Mouse (Mus musculus) v-Abl transformed pro-B cells (cell line): ENCODE measurements around the gene Prdx3.

Experiments
- in situ Hi-C, 2 experiments: fragments of 400-800 bp; cut with MboI; formaldehyde crosslinking; loops; one replicate each; pipeline ENCODE4 v1.15.1; 2025; ENCODE audit not compliant: unreplicated experiment in 2 of 2

The Prdx3 gene

DNA sequence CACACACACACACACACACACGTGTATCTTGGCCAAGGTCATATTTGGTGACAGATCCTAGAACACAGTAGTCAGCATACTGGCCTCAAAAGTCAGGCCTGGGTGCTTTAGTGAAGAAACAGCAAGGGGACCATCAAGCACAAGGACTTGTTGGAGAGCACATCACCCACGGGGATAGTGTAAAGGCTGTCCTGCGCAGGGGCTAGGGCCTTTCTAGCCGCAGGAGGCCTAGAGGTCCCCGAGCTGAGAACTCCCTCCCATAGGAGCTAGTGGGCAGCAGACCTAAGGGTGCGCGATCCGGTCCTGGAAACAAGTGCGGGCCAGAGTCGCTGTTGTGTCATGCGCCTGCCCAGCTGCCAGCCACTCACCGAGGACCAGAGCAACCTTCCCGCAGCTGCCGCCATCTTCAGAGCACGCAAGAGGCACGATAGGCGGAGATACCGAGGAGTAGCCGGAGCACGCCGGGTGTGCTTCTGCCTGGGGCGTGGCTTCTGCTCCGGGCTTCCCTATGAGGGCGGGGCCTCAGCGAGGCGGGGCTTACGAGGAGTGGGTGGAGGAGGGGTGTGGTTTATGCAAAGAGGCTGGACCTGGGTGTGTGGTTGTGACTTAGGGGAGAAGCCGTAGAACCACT, at the start of gene Prdx3:
Prdx3 (minus strand) TSS at position 493 of the 631 bp plus-strand sequence.
- in situ Hi-C loops: no loop called here

DNA sequence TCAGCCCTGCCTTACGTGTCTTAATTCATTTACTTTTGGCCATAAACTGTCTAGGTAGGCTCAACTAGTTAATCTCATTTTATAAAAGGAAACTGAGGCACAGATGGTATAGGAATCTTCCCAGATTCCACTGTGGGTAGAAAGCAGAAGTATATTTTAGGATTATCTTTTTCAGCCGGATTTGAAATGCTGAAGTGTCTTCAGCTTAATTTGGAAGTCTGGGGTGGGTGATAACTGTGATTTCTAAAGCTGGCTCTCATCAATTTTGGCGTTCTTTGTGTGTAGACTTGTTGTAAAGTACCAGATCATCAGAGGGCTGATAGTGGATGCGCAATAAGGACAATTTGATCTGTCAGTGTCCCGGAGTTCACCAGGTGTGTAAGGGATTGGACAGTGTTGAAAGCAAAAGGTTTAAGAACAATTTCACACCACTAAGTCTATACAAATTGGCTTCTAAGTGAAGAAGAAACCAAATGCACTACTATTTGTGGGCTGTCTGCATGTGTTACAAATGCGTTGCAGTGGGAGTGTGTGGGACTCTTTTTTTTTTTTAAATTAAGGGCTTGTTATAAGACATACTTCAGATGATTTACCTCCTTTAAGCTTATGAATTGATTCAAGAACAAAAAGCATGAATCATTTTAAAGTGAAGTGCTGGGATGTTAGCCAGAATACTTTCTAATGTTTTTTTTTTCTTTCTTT, 42.7 kb upstream of the Prdx3 start:
- in situ Hi-C loops: no loop called here

DNA sequence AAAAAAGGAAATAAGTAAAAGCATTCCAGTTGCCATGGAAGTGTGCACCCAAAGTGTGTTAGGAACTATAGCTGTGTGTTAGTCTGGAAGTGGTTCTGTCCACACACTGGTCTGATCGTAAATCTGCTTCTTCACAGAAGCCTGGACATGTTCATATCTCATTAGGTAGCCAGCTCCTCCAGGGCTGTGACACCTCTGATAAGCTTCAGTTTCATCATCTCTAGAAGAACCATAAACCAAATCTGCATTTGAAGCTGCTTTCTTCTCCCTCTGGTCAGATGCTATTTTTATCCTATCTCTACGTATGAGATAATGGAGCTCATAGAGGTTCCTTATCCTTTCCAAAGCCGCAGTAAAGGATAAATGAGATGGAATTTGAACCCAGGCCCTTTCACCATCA, 41.5 kb upstream of the Prdx3 start:
- in situ Hi-C loops: no loop called here

DNA sequence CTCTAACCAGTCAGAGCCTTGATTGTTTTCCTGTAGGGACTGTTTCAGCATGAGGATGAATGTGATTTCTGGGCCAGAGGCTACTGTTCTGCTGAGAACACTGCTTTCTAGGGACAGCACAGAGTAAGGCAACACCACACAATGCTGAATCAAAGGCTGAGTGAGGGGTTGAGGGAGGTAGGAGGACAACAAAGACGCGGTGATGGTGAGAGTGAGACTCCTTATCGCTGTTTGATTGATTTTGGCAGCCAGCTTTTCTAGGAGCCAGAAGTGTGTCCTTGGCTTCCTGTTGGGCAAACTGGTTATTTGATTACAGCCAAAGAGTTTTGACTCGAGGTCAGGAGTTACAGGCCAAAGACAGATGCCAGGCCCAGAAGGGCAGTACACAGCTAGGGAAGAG, 40.9 kb upstream of the Prdx3 start:
- in situ Hi-C loops: no loop called here

DNA sequence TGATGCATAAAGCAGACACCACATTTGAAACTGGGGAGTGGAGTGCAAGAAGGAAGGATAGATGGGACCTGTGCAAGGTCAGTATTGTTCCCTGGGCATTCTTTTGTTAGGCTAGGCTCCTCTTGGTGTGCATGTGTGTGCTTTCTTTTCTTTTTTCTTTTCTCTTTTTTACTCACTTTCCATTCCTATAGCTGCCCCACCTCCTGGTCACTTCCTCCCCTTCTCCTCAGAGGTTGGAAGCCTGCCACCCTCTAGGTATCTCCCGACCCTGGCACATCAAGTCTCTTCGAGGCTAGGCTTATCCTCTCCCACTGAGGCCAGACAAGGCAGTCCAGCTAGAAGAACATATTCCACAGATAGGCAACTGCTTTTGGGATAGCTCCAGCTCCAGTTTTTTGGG, 37.3 kb upstream of the Prdx3 start:
- in situ Hi-C loops: no loop called here

DNA sequence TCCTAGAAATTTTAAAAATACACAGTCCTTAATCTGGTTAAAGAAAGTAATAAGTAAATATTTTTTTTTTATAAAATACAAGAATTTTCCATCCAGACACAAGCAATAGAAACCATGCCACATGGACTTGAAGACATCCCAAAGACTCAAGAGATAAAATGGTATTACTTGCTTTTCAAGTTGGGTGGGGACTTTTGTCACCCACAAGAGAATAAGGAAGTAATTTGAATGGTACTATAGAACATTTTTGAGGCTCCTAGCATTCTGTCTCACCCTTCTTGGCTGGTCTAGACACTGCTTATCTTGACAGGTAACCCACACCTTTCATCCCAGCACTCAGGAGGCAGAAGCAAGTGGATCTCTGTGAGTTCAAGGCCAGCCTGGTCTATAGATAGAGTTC, 35.9 kb upstream of the Prdx3 start:
- in situ Hi-C loops: no loop called here

DNA sequence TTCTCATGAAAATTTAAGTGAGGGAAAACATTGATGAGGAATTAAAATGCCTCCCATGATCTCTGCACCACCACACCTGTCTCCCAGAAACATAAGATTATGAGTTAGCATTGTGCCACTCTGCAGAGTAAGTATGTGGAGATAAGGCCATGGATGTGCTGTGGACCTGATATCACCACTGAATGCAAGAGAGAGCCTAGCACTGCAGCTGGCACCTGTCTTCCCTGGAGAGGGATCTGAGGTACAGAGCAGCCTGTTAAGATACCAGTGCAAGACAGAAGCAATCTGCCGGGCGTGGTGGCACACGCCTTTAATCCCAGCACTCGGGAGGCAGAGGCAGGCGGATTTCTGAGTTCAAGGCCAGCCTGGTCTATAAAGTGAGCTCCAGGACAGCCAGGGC, 31.1 kb upstream of the Prdx3 start:
- in situ Hi-C loops: no loop called here

DNA sequence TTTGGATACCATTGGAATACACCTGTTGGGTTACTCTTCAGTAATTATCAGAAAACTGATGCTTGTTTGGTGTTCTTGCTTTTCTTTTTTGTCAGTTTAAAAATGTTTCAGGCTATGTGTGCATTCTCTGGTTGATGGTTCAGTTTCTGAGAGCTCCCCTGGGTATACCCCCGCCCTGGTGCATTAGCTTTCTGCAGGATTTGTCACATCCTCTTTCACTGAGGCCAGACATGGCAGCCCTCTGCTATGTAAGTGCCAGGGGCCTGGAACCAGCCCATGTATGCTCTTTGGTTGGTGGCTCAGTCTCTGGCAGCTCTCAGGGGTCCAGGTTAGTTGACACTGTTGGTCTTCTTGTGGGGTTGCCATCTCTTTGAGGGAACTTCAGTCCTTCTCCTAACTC, 29.6 kb upstream of the Prdx3 start:
- in situ Hi-C loops: no loop called here

DNA sequence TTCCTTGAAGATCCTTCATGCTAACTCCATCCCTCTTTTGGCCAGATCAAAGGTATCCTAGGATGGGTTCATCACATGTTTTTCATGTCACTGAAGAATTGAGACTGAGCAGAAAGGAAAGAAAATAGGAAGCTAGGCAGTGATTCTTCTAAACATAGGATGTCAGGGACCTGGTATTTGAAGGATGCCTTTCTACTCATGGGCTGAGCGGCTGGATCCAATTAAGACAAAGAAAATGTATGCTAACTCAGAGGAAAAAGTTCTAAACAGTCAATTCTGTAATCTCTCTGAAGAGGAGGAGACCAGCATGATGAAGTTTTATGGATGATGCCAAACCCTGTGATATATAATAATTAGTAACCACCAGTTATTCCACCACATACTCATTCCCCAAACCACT, 28.8 kb upstream of the Prdx3 start:
- in situ Hi-C loops: no loop called here

DNA sequence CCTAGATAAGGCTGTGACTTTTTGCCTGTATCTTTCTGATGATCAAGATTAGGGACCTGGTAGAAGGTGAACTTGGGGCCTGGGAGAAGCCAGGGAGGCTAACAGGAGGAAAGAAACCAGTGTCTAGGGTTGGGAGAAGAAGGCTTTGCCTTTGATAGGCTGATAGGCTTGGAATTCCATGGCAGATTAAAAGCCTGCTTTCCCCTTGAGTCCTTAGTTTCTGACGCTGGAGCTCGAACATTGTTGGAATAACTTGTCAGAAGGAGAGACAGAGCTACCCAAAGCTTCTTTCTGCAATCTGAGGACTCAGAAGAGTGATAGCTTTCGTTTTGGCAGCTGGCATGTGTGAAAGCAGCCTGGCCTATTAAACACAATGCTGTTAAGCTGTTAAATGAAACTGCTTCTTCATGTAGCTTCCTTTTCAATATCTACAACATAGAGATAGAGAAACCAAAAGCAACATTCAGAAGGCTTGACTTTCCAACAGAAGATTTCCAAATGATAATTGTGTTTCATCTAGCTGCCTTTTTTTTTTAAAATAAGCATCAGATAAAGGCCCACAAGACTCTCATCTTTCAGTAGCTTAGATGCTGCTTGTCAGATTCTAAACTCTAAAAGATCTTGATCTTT, 21.0 kb upstream of the Prdx3 start:
- in situ Hi-C loops: loop anchor here (10.0 kb wide), 1 partner anchor 49 kb away; no protein-coding TSS in a partner anchor

DNA sequence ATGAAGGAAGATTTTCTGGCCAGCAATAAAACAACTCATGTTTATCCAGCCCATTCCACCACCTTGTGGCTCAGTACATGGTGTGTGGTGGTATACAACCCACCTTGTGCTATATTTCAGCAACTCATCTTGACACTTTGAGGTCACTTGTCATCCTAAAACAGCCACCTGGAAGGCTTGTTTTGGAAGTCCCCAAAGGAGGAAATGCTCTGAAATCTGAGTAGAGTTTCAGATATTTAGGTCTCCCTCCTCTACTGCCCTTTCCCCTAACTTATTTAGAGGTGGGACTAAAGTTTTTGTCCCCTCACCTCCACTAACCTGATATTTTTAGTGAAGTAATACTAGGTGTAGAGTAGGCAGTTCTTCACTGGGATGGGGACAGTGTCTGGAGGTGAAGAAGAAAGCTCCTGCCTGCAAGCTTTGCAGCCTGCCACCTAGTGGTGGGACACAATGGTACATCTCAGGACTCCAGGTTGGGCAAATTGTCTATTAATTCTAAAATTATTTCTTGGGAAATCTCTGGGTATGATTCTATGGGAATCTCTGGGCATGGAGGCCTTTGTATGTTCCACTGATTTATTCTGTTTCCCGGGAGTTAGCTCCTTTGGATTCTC, 17.7 kb upstream of the Prdx3 start:
- in situ Hi-C loops: loop anchor here (10.0 kb wide), 1 partner anchor 53 kb away; no protein-coding TSS in a partner anchor

DNA sequence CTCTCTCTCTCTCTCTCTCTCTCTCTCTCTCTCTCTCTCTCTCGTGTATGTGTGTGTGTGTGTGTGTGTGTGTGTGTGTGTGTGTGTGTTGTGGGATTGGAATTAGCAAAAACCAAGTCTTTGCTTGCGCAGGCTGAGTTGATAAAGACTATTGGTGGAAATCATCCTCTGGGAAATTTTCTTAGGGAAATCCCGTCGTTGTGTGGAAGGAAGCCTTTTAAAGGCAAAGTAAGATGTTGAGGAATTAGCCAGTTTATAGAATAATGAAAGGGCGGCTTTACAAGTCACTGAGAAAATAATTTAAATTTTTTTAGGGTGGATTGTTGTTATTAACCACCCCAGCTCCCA, 16.7 kb upstream of the Prdx3 start:
- in situ Hi-C loops: loop anchor here (10.0 kb wide), 1 partner anchor 54 kb away; no protein-coding TSS in a partner anchor

DNA sequence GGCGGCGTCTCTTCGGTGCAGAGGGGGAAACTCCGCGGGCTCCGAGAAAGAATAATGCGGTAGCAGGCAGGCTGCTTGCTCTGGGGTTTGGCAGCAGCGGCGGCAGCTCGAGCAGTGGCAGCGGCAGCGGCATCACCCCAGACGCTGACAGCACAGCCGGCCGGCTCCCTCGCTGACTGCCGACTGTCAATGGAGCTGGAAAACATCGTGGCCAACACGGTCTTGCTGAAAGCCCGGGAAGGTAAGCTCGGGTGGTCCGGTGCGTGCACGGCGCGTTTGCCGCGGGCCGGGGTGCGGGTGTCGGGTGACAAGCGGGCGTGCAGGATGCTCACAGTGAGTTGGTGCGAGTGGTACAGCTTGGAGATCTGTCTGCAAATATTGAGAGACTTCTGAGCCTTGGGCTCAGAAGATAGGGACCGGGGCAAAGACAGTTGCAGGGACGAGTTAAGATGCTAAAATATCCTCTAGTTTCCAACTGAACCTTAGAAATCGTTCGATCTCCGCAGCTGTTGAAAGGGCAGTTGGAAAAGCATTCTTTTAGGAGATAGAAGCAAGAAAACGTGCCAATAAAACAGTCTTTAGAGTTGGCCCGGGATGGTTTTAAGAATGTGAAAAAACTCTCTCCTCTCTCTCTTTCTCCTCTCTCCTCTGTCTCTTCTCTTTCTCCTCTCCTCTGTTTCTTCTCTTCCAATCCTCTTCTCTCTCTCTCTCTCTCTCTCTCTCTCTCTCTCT, 16.2 kb upstream of the Prdx3 start:
- in situ Hi-C loops: loop anchor here (10.0 kb wide), 1 partner anchor 54 kb away; no protein-coding TSS in a partner anchor

DNA sequence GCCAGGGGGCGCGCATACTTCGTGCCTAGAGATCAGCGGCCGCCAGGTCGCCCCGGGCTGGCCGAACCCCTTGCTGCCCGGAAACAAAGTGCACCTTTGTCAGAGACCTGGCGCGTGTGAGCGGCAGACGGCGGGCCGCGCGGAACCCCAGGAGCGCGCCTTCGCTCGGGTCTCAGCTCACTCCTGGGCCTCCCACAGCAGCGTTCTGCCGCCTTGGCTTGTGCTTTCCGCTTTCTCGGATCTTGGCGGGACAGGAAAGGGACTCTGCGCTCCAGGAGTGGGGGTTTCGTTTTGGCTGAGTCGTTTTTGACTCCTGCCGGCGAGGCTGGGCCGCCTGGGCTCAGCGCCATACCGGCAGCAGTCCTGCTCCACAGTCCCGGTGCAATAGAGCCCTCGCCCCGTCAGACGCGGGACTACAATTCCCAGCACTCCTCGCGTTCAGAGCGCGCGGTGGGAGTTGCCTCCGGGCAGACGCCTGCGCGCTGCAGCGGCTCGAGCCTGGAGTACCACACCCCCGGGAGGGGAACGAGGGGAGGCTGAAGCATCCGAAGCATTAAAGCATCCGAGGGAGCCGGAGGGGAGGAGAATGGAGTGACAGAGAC, 15.5 kb upstream of the Prdx3 start, which contains the start of gene Grk5:
Grk5 (plus strand) TSS at position 36 of the 602 bp plus-strand sequence.
- in situ Hi-C loops: loop anchor here (5.0 to 10.0 kb wide), 3 partner anchors 48 to 197 kb away; no protein-coding TSS in a partner anchor

DNA sequence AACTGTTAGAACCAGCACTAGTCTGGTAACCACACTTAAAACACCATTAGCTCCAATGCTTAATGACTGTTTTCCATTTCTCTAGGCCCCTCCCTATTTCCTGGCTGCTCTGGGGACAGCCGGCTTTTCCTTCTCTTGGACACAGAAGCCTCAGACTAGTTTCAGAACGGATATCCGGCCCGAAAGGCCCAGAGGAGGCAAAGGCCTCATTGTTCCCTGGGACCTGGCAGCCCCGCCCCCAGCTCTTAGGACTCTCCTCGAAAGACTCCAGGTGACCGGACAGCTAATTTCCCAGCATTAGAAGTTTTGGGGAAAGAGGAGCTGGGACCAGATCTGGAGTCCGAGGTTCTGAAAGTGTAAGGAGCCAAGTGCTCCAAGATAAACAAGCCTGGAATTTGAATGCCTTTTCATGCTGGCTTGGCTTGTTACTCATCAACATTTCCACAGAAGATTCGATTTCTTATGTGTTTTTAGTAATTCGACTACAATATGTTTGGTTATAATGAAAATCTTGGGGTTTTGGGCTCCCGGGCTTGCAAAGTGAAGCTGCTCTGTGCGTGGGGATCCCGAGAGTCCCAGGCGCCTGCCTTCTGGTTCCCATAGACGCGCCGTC, 14.9 kb upstream of the Prdx3 start:
- in situ Hi-C loops: loop anchor here (5.0 kb wide), 2 partner anchors 47 to 198 kb away; no protein-coding TSS in a partner anchor

DNA sequence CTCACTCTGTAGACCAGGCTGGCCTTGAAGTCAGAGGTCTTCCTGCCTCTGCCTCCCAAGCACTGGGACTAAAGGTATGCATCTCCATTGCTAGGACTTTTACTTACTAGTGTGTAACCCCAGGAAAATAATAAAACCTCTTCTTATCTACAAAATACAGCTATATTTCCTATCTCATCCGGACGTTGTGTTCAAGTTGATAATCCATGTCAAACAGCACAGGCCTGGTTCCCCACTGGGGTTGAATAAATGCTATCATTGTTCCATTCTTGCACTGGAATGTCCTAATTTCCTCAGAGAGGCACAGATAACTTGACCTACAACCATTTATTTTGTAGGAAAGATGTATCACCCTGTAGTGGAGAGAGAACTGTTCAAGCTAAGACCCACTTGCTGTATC, 13.3 kb upstream of the Prdx3 start:
- in situ Hi-C loops: loop anchor here (5.0 kb wide), 2 partner anchors 45 to 200 kb away; no protein-coding TSS in a partner anchor

DNA sequence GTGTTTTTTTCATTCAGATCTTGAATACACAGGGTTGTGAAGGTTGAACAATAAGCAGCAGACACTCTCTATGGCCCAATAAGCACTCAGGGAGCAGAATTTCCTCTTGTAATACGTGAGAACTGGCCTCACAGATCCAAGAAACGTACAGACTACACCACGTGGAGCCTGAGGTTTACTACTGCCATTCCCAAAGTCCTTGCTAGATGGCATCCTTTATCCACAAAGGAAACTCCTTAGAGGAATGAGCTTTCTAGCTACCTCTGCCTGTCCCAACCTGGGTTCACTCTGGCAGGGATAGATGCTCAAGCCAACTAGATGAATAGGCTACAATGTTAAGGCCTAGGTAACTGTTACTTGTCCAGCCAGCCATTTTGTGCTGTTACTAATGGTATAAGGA, 8.8 kb upstream of the Prdx3 start:
- in situ Hi-C loops: no loop called here

DNA sequence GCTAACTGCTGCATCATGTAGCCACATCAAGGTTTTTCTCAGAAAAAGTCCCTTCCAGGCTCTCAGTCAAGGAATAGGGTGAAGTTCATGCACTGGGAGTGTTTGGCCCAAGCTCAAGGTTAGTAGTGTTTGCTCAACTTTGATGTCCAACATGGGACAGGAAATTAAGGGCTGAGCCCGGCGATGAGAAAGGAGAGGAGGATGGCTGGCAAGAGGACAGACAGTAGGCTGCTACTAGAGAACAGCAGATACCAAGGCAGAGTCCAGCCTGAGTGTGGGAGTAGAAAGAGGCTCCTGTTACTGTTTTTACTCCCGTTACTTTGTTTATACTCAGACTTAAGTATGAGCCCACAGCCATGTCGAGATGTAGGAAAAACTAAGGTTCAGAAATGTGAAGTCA, 855 bp downstream of the Prdx3 start:
- in situ Hi-C loops: no loop called here

DNA sequence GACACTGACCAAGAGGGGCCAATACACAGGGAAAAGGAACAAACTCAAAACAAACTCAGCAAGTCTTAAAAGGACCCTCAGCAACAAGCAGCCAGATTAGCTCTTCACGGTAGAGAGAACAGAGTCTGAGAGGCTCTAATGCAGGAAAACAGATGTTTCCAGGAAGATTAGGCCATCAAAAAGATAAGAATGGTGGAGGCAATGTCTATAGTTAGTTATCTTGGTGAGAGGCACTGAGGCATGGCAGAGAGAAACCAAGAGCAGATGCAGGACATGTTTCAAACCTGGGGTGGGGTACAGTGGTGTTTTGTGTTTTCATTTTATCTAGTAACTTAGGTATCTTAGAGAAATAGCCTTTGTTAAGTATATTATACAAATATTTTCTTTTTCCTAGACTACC, 2.1 kb downstream of the Prdx3 start:
- in situ Hi-C loops: no loop called here

DNA sequence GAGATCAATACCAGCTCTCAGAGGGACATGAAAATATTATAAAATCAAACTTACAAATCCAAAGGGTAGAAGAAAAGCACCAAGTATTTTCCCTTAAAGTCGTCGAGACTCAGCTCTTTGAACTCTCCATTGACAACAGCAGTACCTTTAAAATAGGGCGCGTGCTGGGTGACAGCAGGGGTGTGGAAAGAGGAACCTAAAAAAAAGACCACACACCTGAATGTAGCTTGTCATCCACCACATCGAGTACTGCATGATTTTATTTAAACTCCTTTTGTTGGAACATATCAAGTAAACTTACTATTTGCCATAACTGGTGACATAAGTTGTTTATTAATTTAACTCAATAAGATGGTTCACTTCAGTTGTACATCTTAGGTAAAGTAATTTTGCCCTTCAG, 3.0 kb downstream of the Prdx3 start:
- in situ Hi-C loops: no loop called here
